In the genomic region with DNA sequence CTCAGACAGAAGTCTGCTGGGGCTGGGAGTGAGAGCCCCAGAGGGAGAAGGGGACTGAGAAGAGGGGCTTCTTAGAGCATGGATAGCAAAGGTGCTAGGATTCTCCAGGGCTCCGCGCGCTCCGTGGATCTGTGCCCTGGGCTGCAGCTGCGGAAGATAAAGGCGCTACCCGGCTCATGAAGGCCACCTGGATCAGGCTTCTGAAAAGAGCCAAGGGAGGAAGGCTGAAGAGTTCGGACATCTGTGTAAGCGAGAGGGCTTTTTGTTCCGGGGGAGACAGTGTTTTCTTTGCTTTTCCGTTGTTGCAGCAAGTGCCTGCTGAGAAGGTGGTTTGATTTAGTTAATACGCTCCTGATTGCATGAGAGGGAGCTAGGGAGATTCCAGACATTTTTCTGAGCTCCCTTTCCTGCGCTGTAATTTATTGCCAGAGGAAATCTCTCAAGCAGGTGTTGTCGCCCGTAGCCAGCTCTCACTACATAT, we compare ENCODE assay signal across 9 mouse cellular contexts.
DNase-seq lines count a peak whose midpoint lies in the region; ATAC-seq lines count a peak whose summit lies in the region.
"Had no signal": no experiment of that assay in that cellular context is flagged by ENCODE, and none has a peak within 500 bp of the region (broad histone marks: within the 10 kb centered on the region; RNA-seq: fewer than 3 reads in every experiment).

No protein-coding gene starts in this region.

- peak overlapping the region; percentile 35 for H3K4me3 ChIP-seq in forebrain, embryonic 15.5 days
- H3K4me3 ChIP-seq in neural tube, embryonic 14.5 days (ENCODE audit: low read depth, low read length): peak overlapping the region; percentile 12
- H3K4me3 ChIP-seq: megakaryocyte, embryonic 14.5 days had no signal

- WGBS in forebrain, embryonic 15.5 days: 7% methylated on average over 15 of the region's 15 CpGs
- WGBS in neural tube, embryonic 14.5 days: 27% methylated on average over 15 of the region's 15 CpGs

- H3K9ac ChIP-seq in forebrain, embryonic 15.5 days (replicated peaks): peak overlapping the region; percentile 38; the same call in 1 of the 2 replicates
- H3K9ac ChIP-seq in neural tube, embryonic 14.5 days (replicated peaks; ENCODE audit: low read depth, low read length): peak overlapping the region; percentile 21; the same call in 1 of the 2 replicates

- peak overlapping the region; percentile 45 for H3K4me2 ChIP-seq in forebrain, embryonic 15.5 days (replicated peaks)
- peak overlapping the region; percentile 37 for H3K4me2 ChIP-seq in neural tube, embryonic 14.5 days (ENCODE audit: low read depth, low read length)

- H3K36me3 ChIP-seq in forebrain, embryonic 15.5 days: no peaks in the 10 kb centered on the region
- no peaks in the 10 kb centered on the region for H3K36me3 ChIP-seq in neural tube, embryonic 14.5 days (ENCODE audit: control insufficient read depth, insufficient read depth, low read length)

- peak overlapping the region; percentile 44 for H3K27ac ChIP-seq in forebrain, embryonic 15.5 days (replicated peaks)
- peak overlapping the region; percentile 58 for H3K27ac ChIP-seq in neural tube, embryonic 14.5 days (ENCODE audit: low read depth, low read length)

- peaks cover 12% of the 10 kb centered on the region for H3K4me1 ChIP-seq in forebrain, embryonic 15.5 days
- H3K4me1 ChIP-seq in neural tube, embryonic 14.5 days (ENCODE audit: control insufficient read depth, insufficient read depth, low read length): peaks cover 10% of the 10 kb centered on the region; the same call in 1 of the 2 replicates

- intact Hi-C loops in gastrocnemius, postnatal 14 days (cut with DNase I; ENCODE audit: low total_unique reads): no loop called here

- peak; percentile 66 for ATAC-seq in frontal cortex, adult (ENCODE audit: low TSS enrichment)
- ATAC-seq in forebrain, embryonic 15.5 days (replicated peaks): peak; percentile 49
- peak; percentile 38 for ATAC-seq in neural tube, embryonic 14.5 days (ENCODE audit: low read depth)

- H3K9me3 ChIP-seq in forebrain, embryonic 15.5 days: no peaks in the 10 kb centered on the region
- H3K9me3 ChIP-seq in neural tube, embryonic 14.5 days (ENCODE audit: control insufficient read depth, low read length): no peaks in the 10 kb centered on the region
- H3K9me3 ChIP-seq: megakaryocyte, embryonic 14.5 days had no signal

- no peak for DNase-seq in frontal cortex, postnatal 25 days (ENCODE audit: low spot score in 2 of 2)
- peak; percentile 16 for DNase-seq in adrenal gland, adult 8-10 months
- DNase-seq in kidney, postnatal 36 days: peak; percentile 4
- DNase-seq in thymus, postnatal 4 days: no peak
- DNase-seq in gastrocnemius, postnatal 14 days: no peak

- no peaks in the 10 kb centered on the region for H3K27me3 ChIP-seq in forebrain, embryonic 15.5 days
- H3K27me3 ChIP-seq in neural tube, embryonic 14.5 days (ENCODE audit: control insufficient read depth, insufficient read depth, low read length): no peaks in the 10 kb centered on the region
- H3K27me3 ChIP-seq: megakaryocyte, embryonic 14.5 days had no signal

Comparison
In these comparisons a context has a peak if more than half of its experiments do, and no peak if none do; other contexts are left out.
1. DNase-seq: peak in adrenal gland, adult 8-10 months (single experiment) and kidney, postnatal 36 days (2 of 2); none in frontal cortex, postnatal 25 days (0 of 2), thymus, postnatal 4 days (single experiment) and gastrocnemius, postnatal 14 days (single experiment).
2. Peak in every context shown above with its lines, with median percentiles within 50 percentile points of each other: ATAC-seq.